Mouse (Mus musculus) intestine, embryonic 15.5 days (tissue): ENCODE measurements around the gene Acsl4. TPM values are rescaled to one million over a fixed set of nuclear protein-coding genes. Genes with fewer than 3 reads are reported as not detected.
A peak's percentile ranks its signal among the peaks of the same experiment; 100 is the strongest.

Experiments used
- ATAC-seq: fragments of 200-750 bp; cut with Nextera tagmentation; 2 replicates; pipeline ENCODE4 v1.8.0; 2017; ENCODE audit warnings: moderate TSS enrichment, moderate library complexity
- H3K27ac ChIP-seq: fragments of 300-500 bp; sonication (generic); 2 replicates; pipeline ENCODE4 v1.5.1; 2015; ENCODE audit warnings: mild to moderate bottlenecking, inconsistent platforms
- H3K27me3 ChIP-seq: fragments of 300-500 bp; sonication (generic); replicated peaks from 2 replicates; pipeline ENCODE4 v1.6.1; 2015; ENCODE audit warnings: inconsistent platforms
- H3K36me3 ChIP-seq: fragments of 300-500 bp; sonication (generic); 2 replicates; pipeline ENCODE4 v1.6.1; 2015; ENCODE audit warnings: inconsistent platforms
- H3K4me1 ChIP-seq: fragments of 300-500 bp; sonication (generic); replicated peaks from 2 replicates; pipeline ENCODE4 v1.6.1; 2015; ENCODE audit warnings: inconsistent platforms
- H3K4me2 ChIP-seq: fragments of 300-500 bp; sonication (generic); replicated peaks from 2 replicates; pipeline ENCODE4 v1.6.1; 2015; ENCODE audit warnings: mild to moderate bottlenecking, inconsistent platforms
- H3K4me3 ChIP-seq: fragments of 300-500 bp; sonication (generic); replicated peaks from 2 replicates; pipeline ENCODE4 v1.5.1; 2015; ENCODE audit warnings: inconsistent platforms
- H3K9ac ChIP-seq: fragments of 300-500 bp; sonication (generic); 2 replicates; pipeline ENCODE4 v1.6.1; 2015; ENCODE audit warnings: inconsistent platforms
- H3K9me3 ChIP-seq: fragments of 300-500 bp; sonication (generic); 2 replicates; pipeline ENCODE4 v1.6.1; 2016; ENCODE audit warnings: inconsistent platforms
- WGBS: fragments of 180-500 bp; shearing (Covaris S2); methylation state at CpG from one replicate; pipeline ENCODE4 v1.1.7; 2015; 5-methylcytosine and 5-hydroxymethylcytosine counted together
- polyA plus RNA-seq: library from polyadenylated mRNA; unstranded; fragments of >200 nt; fragmentation: Nextera tagmentation; extraction: Ambion mirVana; gene quantifications from 2 replicates; pipeline ENCODE4 v1.2.1, GENCODE M21; 2015

Gene Acsl4
- polyA plus RNA-seq, 1 experiment from 2014 or later: 12.6 TPM

- H3K9ac ChIP-seq: no peak overlapping the region
- H3K4me1 ChIP-seq: no peaks in the 10 kb centered on the region
- H3K27me3 ChIP-seq: no peaks in the 10 kb centered on the region
- no peak overlapping the region for H3K4me2 ChIP-seq
- no peak overlapping the region for H3K27ac ChIP-seq
- WGBS: 69% methylated on average over 2 of the region's 2 CpGs
- no peak overlapping the region for H3K4me3 ChIP-seq
- ATAC-seq: no peak
- H3K36me3 ChIP-seq: no peaks in the 10 kb centered on the region
- no peaks in the 10 kb centered on the region for H3K9me3 ChIP-seq
Measured at GRCm38 (mm10) chrX:142325760-142326159, 64.6 kb downstream of the Acsl4 start.

GRCm38 (mm10) chrX:142316106-142316505 is 74.2 kb downstream of the Acsl4 start:
- 83% methylated on average over 9 of the region's 9 CpGs for WGBS
- Histone ChIP-seq H3K9me3 (no peaks in the 10 kb centered on the region), H3K4me2 (no peak overlapping the region), H3K36me3 (no peaks in the 10 kb centered on the region), H3K27me3 (no peaks in the 10 kb centered on the region), H3K27ac (no peak overlapping the region), H3K4me3 (no peak overlapping the region), H3K4me1 (no peaks in the 10 kb centered on the region), H3K9ac (no peak overlapping the region)
- ATAC-seq: no peak

- no peaks in the 10 kb centered on the region for H3K4me1 ChIP-seq
- no peak for ATAC-seq
- 83% methylated on average over 8 of the region's 8 CpGs for WGBS
- H3K36me3 ChIP-seq: no peaks in the 10 kb centered on the region
- no peak overlapping the region for H3K27ac ChIP-seq
- no peak overlapping the region for H3K4me3 ChIP-seq
- no peak overlapping the region for H3K9ac ChIP-seq
- H3K9me3 ChIP-seq: no peaks in the 10 kb centered on the region
- H3K4me2 ChIP-seq: no peak overlapping the region
- no peaks in the 10 kb centered on the region for H3K27me3 ChIP-seq
Measured at GRCm38 (mm10) chrX:142315270-142315669, 75.1 kb downstream of the Acsl4 start.

- Histone ChIP-seq H3K9ac (no peak overlapping the region), H3K4me1 (no peaks in the 10 kb centered on the region), H3K27ac (no peak overlapping the region), H3K4me2 (no peak overlapping the region), H3K9me3 (no peaks in the 10 kb centered on the region), H3K4me3 (no peak overlapping the region), H3K36me3 (no peaks in the 10 kb centered on the region), H3K27me3 (no peaks in the 10 kb centered on the region)
- 53% methylated on average over 11 of the region's 11 CpGs for WGBS
- no peak for ATAC-seq
Measured at GRCm38 (mm10) chrX:142314307-142315024, 75.9 kb downstream of the Acsl4 start.

- WGBS: 57% methylated on average over 5 of the region's 5 CpGs
- Histone ChIP-seq H3K27me3 (peaks cover 7% of the 10 kb centered on the region; the same call in 1 of the 2 replicates), H3K36me3 (no peaks in the 10 kb centered on the region), H3K9ac (no peak overlapping the region), H3K4me3 (no peak overlapping the region), H3K9me3 (no peaks in the 10 kb centered on the region), H3K4me1 (peaks cover 3% of the 10 kb centered on the region; the same call in 1 of the 2 replicates), H3K4me2 (no peak overlapping the region), H3K27ac (no peak overlapping the region)
- peak; percentile 63; the same call in 1 of the 2 replicates for ATAC-seq
Measured at GRCm38 (mm10) chrX:142310431-142310830, 79.9 kb downstream of the Acsl4 start.

- Histone ChIP-seq H3K27ac (no peak within 1 kb of the TSS), H3K4me3 (peak within 1 kb of the TSS; percentile 29), H3K9ac (no peak within 1 kb of the TSS), H3K27me3 (peaks cover 10% of the 10 kb centered on the region), H3K36me3 (no peaks in the 10 kb centered on the region), H3K4me1 (peaks cover 3% of the 10 kb centered on the region; the same call in 1 of the 2 replicates), H3K9me3 (no peaks in the 10 kb centered on the region), H3K4me2 (peak within 1 kb of the TSS; percentile 57)
- 46% methylated on average over 28 of the region's 33 CpGs for WGBS
- peak; percentile 73 for ATAC-seq
Measured at GRCm38 (mm10) chrX:142305869-142306581, 84.3 kb downstream of the Acsl4 start, which contains the start of gene Kcne1l. TSS of gene Kcne1l (minus strand) at chrX:142306294.

- 49% methylated on average over 35 of the region's 35 CpGs for WGBS
- ATAC-seq: peak; percentile 56
- H3K4me2 ChIP-seq: peak overlapping the region; percentile 57
- no peak overlapping the region for H3K27ac ChIP-seq
- no peaks in the 10 kb centered on the region for H3K9me3 ChIP-seq
- H3K9ac ChIP-seq: no peak overlapping the region
- H3K4me3 ChIP-seq: peak overlapping the region; percentile 29
- peaks cover 10% of the 10 kb centered on the region for H3K27me3 ChIP-seq
- H3K36me3 ChIP-seq: no peaks in the 10 kb centered on the region
- H3K4me1 ChIP-seq: peaks cover 3% of the 10 kb centered on the region; the same call in 1 of the 2 replicates
Measured at GRCm38 (mm10) chrX:142305010-142305868, 85.1 kb downstream of the Acsl4 start.

- Histone ChIP-seq H3K4me1 (peaks cover 3% of the 10 kb centered on the region; the same call in 1 of the 2 replicates), H3K4me2 (peak overlapping the region; percentile 57; the same call in 1 of the 2 replicates), H3K27me3 (peaks cover 10% of the 10 kb centered on the region), H3K9me3 (no peaks in the 10 kb centered on the region), H3K9ac (no peak overlapping the region), H3K4me3 (no peak overlapping the region), H3K36me3 (no peaks in the 10 kb centered on the region), H3K27ac (no peak overlapping the region)
- ATAC-seq: peak; percentile 82
Measured at GRCm38 (mm10) chrX:142304592-142304991, 85.7 kb downstream of the Acsl4 start.

- H3K27ac ChIP-seq: no peak overlapping the region
- H3K4me2 ChIP-seq: no peak overlapping the region
- WGBS: 37% methylated on average over 2 of the region's 2 CpGs
- no peaks in the 10 kb centered on the region for H3K9me3 ChIP-seq
- no peak overlapping the region for H3K4me3 ChIP-seq
- H3K36me3 ChIP-seq: no peaks in the 10 kb centered on the region
- H3K9ac ChIP-seq: no peak overlapping the region
- peaks cover 10% of the 10 kb centered on the region for H3K27me3 ChIP-seq
- peaks cover 3% of the 10 kb centered on the region; the same call in 1 of the 2 replicates for H3K4me1 ChIP-seq
- ATAC-seq: no peak
Measured at GRCm38 (mm10) chrX:142303456-142303855, 86.9 kb downstream of the Acsl4 start.

- Histone ChIP-seq H3K4me3 (no peak overlapping the region), H3K4me1 (no peaks in the 10 kb centered on the region), H3K27ac (no peak overlapping the region), H3K27me3 (no peaks in the 10 kb centered on the region), H3K9ac (no peak overlapping the region), H3K4me2 (no peak overlapping the region), H3K9me3 (no peaks in the 10 kb centered on the region), H3K36me3 (no peaks in the 10 kb centered on the region)
- WGBS: 43% methylated on average over 5 of the region's 5 CpGs
- ATAC-seq: no peak
Measured at GRCm38 (mm10) chrX:142285905-142286304, 104.4 kb downstream of the Acsl4 start.

- H3K4me3 ChIP-seq: no peak overlapping the region
- H3K27me3 ChIP-seq: peaks cover 2% of the 10 kb centered on the region; the same call in 1 of the 2 replicates
- no peaks in the 10 kb centered on the region for H3K9me3 ChIP-seq
- H3K4me1 ChIP-seq: no peaks in the 10 kb centered on the region
- H3K36me3 ChIP-seq: no peaks in the 10 kb centered on the region
- no peak for ATAC-seq
- no peak overlapping the region for H3K4me2 ChIP-seq
- H3K9ac ChIP-seq: no peak overlapping the region
- H3K27ac ChIP-seq: no peak overlapping the region
- 40% methylated on average over 3 of the region's 3 CpGs for WGBS
Measured at GRCm38 (mm10) chrX:142276573-142276972, 113.8 kb downstream of the Acsl4 start.

GRCm38 (mm10) chrX:142276031-142276430 is 114.3 kb downstream of the Acsl4 start:
- no peak overlapping the region for H3K9ac ChIP-seq
- no peak for ATAC-seq
- H3K36me3 ChIP-seq: no peaks in the 10 kb centered on the region
- no peak overlapping the region for H3K4me2 ChIP-seq
- no peaks in the 10 kb centered on the region for H3K4me1 ChIP-seq
- no peaks in the 10 kb centered on the region for H3K9me3 ChIP-seq
- no peak overlapping the region for H3K27ac ChIP-seq
- H3K27me3 ChIP-seq: peaks cover 2% of the 10 kb centered on the region; the same call in 1 of the 2 replicates
- 57% methylated on average over 3 of the region's 3 CpGs for WGBS
- no peak overlapping the region for H3K4me3 ChIP-seq
